Mouse (Mus musculus) layer of hippocampus, adult 8-10 months (tissue): Measurements from ENCODE around the gene M6pr. TPM values are rescaled to one million over a fixed set of nuclear protein-coding genes. Genes with fewer than 3 reads are reported as not detected.

ENCODE experiments used
- DNase-seq, 2 experiments: peaks; one replicate each; pipeline ENCODE4 v3.0.0; 2022; ENCODE audit warnings: low spot score in 2 of 2
- total RNA-seq, 4 experiments: library from RNA; stranded (reverse); gene quantifications; 2 replicates each; pipeline ENCODE4 v1.2.4; 2022

Gene M6pr
- total RNA-seq, 4 experiments from 2014 or later: 81.2 to 92.7 (median 89.2) TPM

DNA sequence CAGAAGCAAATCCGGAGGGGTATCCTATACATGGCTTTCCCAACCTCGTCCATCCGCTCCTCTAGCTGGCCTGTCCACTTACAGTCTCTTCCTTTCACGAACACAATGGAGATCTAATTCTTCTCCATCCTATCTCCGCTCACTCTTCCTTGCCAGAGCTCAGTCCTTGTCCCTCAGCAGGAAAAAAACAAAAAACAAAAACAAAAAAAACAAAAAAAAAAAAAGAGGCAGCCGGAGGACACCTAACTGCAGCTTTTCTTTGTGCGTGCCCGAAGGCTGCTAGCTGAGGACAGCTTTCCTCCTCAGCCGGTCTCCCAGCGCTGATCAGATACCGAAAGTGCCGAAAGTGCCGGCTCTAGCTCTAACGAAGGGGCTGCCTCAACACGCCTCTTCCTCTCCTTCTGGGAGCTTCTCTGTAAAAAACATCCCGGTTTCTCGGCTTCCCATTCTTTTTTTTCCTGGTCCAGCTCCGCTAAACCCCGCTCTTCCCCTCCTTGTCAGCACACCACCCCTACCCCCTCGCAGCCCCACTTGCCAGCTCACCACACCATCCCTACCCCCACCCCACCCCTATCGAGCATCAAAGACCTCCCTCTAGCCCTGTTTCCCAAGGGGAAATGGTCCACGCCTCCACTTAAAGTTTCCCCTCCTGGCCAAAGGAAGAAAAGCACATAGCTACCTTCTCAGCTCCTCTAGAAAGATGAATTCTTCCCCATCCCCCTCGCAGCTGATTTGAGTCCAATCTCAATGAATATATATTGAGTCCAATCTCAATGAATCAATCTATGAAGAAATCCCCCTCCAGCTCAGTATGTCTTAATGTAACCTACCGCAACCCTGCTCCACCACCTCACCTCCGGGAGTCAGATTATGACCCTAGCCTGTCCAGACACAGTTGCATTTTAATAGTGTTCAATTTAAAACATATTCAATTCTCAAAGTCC is 11.0 kb upstream of the M6pr start:
- peak in 1 of 2 experiments; percentile 12 for DNase-seq

DNA sequence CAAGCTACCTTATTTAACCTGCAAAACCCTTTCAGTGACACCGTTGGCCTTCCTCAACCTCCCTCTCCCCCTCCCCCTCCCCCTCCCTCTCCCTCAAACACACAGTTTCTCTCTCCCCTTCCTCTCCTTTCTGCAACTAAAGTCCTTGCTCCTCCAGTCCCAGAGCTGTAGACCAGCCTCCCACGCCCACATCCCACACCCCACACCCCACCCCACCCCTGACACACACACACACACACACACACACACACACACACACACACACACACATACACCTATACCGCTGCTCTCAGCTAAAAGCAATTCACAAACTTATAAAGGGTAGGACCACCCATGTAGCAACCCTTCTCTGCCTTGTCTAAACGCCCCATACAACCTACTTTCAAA is 10.3 kb upstream of the M6pr start:
- DNase-seq: no peak

DNA sequence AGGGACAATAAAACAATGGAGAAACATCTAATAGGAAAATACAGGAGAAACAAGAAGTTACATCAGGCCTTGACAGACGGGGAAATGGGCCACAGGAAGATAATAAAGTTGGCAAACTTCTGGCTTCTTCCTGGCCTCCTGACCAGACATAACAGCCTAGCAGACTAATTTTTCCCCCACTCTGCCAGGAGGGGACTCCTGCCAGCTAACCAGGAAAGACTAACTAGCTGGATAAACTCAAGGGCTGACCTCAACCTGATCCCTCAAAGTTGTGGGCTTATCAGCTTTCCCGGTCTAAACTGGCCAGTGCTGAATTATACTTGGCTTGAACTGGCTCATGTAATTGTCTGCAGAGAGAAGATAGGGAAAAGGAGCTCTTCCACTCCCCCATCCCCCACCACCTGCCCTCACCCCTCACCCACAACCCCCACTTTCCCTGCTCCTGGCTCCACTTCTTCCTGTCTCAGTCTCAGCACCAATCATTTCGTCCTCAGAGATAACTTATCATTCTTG is 8.8 kb upstream of the M6pr start:
- no peak for DNase-seq

DNA sequence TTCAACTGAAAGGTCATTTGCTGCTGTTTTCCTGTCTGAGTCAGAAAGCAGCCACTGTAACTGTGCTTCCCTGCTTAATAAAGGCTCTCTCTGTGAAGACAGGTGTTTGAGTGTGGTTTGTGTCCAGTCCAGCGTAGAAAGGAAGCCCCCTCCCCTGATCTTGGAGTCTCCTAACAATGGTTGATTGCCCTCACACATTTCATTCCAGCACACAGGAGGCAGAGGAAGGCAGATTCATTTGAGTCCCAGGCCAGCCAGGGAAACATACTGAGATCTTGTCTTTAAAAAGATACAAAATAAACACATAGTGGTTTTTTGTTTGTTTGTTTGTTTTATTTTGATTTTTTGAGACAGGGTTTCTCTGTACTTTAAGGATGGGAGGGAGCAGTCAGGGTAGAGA is 6.4 kb upstream of the M6pr start:
- DNase-seq: no peak

- DNase-seq: no peak
These were observed 5.9 kb upstream of the M6pr start for GRCm38 (mm10) chr6:122302661-122303060.

DNA sequence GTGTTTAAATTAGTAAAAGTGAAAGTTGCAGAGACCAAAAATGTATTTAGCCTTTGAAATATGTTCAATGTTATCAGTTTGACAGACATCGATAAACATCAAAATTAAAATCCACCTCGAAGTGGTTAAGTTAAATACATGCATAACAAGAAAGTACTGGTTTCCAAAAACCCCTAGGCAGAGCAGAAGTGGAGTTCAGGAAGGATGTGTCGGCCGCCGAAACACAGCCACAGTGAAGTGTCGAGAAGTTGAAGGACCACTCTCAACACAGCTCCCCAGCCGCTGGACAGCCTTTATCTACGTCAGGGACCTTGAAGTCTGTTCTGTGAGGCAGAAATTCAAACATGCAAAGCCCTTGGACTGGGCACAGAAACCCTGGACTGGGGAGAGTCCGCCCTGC is 5.0 kb upstream of the M6pr start:
- DNase-seq: no peak

GRCm38 (mm10) chr6:122304355-122304754 is 4.2 kb upstream of the M6pr start:
- DNase-seq: peak; percentile 48 to 85

DNA sequence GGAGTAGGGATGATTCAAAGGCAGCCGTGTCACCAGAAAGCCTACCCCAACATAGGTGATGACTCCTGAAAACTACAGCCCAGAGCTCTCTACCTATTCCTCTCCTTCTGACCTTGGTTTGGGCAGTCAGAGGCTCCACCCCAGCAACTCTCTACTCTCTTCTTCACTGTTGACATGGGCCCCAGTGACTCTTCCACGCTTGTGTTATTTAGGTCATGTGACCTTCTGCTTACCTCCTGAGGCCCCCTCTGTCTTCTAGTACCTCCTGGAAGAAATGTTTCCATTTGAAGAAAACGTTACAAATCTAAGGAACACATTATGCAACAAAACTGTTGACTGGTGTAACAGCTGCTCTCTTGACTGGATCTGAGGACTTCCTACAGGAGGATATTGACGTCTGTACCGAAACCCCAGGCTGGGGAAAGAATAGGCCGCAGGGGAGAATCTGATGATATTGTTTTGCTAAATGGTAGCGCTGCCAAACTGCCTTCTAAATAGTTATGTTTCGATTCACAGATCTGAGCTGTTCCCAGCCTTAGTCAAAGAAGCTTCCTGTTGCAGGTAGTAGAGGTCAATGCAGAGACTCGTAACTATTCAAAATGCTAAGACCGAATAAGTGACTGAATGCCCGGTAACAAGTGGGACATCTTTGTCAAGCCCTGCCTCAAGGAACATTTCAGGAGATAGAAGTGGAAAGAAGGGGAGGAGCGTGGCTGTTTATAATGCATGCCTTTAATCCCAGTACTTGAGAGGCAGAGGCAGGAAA is 3.5 kb upstream of the M6pr start:
- DNase-seq: no peak

DNA sequence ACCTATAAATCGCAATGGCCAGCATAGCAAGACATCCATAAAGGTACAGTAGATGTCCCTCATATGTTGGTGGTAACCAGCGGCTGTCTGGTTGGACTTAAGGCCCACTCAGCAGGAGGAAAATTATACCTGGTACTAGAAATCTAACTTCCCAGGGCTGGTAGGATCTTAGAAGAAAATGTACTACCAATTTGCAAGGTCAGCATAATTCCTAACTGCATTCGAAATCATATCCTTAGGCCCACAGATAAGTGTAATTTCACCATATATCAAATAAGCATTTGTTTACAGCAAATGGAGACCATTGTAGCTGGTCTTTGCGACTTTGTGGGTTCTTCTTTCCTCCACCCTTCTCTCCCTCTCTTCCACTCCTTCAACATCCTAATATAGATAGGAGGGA is 1.8 kb upstream of the M6pr start:
- DNase-seq: no peak

- DNase-seq: no peak
These were observed 400 bp upstream of the M6pr start for GRCm38 (mm10) chr6:122308136-122308504.

GRCm38 (mm10) chr6:122309446-122309960 is 983 bp downstream of the M6pr start:
- no peak for DNase-seq

DNA sequence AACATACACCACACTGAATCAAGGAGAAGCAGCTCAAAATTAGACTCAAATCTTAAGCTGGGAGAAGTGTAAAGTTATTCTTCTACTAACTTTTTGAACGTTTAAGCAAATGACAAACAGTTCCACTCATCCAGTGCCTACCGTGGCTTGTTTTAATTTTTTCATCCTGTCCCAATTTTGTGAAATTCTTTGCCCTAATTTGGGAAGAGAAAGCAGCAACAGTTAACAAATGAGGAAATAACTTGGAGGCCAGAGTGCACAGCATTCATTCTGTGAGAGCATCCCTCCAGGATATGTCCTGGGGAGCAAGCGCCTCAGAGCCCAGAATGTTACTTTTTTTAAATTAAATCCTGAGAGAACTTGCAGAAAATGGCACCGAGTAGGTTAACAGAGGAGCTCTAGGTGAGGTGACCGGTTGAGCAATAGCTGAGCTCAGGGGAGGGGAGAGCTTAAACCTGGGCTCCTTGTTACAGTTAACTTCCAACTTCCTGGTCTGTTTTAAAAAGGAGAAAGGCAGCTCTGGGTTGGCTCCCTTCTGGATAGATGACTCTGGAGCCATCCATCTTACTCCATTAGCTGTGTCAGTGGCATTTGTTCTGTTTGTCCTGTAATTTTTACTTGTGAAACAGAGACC is 1.8 kb downstream of the M6pr start:
- DNase-seq: no peak

GRCm38 (mm10) chr6:122318726-122319125 is 10.2 kb downstream of the M6pr start:
- DNase-seq: no peak

DNA sequence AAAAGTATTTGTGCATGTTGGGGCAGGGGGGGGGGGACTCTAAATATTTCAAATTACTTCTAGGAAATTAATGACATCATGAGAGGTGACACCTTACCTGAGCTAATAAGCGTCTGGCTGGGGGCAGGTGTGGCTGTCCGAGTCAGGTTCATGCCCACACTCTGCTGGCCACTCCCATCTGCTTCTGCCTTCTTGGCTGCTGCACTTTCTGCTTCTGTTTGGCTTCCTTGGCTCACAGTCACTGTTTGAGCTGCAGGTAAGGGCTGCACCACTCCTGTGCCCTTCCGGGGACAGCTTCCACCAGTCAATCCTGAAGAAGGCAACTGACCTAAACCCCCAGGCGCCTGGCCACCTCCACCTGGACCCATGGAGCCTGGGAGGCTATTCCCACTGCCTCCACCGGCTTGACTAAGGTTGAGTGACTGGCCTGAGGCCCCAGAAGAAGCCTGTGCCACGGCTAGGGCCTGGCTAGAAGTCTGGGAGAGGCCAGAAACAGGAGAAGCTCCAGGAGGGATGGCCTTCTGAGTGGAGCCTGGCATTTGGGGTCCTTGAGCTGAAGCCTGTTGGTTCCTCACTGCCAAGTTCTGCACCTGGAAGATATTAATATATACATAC is 16.9 kb downstream of the M6pr start:
- DNase-seq: no peak

GRCm38 (mm10) chr6:122333081-122333612 is 24.6 kb downstream of the M6pr start:
- no peak for DNase-seq

GRCm38 (mm10) chr6:122334786-122335340 is 26.3 kb downstream of the M6pr start:
- DNase-seq: no peak

- DNase-seq: no peak
These were observed 29.0 kb downstream of the M6pr start for GRCm38 (mm10) chr6:122337546-122337945.

DNA sequence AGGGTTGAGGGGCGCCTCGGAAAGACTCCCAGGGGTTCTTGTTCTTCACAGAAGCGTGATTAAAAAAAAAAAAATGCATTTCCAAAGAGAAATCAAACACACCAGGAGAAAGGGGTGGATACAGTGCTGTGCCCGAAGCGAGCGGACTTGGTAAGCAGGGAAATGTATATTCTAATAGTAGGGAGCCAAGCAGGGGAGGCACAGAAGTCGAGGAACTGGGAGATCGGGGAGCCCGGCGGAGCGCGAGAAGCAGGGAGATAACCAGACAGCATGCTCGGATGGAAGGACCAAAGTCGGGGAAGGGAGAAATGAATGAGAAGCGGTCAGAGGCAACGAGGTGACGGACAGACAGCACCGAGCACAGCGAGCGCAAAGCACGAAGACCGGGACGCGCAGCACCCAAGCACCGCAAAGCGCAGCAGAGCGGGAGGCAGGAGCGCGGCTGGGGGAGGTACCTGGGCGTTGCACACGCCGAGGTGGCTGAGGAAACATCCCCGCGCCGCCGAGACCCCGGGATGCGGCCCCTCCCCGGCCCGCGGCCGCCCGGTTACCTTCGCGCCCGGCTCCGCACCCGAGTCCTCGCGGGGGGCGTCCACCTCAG is 30.6 kb downstream of the M6pr start:
- peak; percentile 35 to 71 for DNase-seq

DNA sequence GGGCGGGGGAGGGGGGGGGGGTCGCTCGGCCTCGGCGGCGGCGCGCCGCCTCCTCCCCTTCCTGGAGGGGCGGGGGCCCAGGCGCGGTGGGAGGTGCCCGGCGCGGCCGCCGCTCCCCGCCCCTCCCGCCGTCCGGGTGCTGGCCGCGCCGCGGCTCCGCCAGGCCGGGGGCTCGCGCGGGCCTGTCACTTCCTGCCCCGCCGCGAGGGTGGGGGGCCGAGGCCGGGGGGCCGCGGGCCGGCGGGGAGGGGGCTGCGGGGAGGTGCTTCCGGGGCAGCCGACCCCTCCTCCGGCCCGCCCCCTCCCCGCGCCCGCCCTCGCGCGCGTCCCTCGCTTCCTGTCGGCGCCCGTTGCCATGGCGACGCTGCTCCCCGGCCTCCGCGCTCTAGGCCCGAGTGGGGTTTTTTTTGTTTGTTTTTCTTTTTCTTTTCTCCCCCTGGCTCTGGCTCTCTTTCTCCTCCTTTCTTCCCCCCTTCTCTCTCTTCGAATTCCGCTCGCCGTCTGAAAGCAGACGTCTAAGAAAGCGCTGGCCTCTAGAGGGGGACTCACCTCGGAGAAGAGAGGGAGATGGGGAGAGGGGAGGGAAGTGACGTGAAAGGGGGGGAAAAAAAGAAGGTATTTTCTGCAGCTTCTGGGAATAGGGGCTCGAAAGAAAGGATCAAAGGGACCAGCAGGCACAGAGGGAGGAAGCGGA is 31.3 kb downstream of the M6pr start:
- peak; percentile 52 to 79 for DNase-seq
